Mouse (Mus musculus) 3T3-L1 (cell line): ENCODE measurements around the gene Il22ra2.

Source experiments
- DNase-seq: peaks from one replicate; pipeline ENCODE4 v3.0.0-alpha.2; 2015; ENCODE audit warnings: low read depth, low spot score

Gene Il22ra2

DNA sequence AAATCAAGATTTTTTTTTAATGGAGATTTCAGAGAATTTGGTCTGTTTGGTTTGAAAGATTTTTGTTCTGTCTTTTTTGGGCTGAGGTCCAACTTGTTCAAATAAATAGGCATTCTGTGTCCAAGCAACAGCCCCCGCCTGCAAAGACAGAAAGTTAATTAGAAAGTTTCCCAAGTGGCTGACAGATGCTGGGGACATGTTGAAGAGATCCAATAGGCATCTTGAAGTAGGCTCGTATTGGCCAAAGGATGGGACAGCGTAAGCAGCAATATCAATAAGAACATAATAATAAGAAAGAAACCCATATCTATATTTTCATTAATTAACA lies 21.7 kb upstream of the Il22ra2 start:
- no peak for DNase-seq

DNA sequence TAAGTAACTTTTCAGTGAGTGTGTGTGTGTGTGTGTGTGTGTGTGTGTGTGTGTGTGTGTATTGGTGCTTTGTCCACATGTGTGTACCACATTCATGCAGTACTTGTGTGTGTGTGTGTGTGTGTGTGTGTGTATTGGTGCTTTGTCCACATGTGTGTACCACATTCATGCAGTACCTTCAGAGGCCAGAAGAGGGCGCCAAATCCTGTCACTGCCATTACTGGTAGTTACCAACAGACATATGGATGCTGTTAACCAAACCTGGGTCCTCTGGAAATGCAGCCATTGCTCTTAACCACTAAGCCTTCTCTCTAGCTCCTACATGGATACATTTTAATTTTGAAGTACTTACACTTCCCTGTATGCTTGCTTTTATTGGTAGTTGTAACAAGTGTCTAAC lies 20.3 kb upstream of the Il22ra2 start:
- peak; percentile 47 for DNase-seq

GRCm38 (mm10) chr10:19603231-19603630 lies 18.6 kb upstream of the Il22ra2 start:
- DNase-seq, result no peak

DNA sequence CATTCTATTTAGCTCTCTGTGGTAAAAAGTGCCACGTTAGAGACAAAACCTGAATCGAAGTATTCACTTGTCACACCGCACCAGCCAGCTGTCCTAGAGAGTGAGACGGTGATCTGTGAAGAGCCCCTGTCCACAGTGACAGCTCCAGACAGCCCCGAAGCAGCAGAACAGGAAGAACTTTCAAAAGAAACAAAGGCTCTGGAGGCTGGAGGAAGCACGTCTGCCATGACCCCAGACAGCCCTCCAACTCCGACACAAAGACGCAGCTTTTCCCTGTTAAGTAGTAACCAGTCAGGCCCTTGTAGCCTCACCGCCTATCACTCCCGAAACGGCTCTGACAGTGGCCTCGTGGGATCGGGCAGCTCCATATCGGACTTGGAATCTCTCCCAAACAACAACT lies 12.7 kb upstream of the Il22ra2 start:
- no peak for DNase-seq

DNA sequence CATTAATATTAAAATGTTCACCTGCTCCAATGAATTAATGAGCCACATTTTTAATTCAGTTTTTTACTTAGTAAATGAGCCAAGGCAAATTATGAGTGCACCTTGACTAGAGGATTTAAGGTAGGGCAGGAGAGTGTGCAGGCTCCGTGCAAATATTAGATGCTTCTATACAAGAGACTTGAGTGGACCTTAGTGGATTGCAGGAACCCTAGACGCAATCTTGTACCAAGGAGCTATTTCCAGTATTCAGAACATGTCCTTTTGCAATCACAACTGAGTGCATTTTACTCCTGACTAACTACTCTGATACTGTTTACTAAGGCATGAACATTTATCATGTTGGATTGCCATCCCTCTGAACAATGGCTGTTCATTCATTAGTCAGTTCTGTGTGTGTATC lies 10.2 kb upstream of the Il22ra2 start:
- DNase-seq, result no peak

DNA sequence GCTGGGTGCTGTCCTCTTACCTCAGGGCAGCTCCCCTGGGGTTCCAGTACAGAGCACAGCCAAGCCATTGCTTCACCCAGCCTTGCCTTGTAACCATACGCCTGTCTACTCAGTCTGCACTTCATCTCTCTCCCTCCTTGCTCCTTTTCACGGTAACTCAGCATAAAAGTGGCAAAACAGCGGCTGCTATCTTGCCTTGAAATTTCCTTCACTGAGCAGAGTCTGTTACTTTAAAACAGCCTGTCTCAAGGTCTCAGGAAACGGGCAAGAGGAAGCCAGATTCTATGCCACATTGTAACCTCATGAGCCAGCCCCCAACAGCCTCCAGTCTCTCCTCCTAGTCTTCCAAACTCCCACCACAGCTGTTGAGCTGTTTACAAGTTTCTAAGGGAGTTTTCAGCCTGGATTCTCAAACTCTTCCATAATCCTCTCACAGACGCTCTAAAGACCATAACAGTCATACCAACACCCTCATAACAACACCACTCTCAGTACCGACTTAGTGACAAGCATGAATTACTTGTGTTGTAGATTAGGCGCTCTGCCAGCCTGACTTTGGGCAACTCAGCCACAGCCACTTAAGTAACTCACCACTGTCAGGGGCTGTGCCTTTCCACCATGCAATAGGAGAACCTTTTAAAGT lies 8.6 kb upstream of the Il22ra2 start:
- peak; percentile 3 for DNase-seq

- DNase-seq, result no peak
Measured at GRCm38 (mm10) chr10:19619736-19620135, 2.1 kb upstream of the Il22ra2 start.

DNA sequence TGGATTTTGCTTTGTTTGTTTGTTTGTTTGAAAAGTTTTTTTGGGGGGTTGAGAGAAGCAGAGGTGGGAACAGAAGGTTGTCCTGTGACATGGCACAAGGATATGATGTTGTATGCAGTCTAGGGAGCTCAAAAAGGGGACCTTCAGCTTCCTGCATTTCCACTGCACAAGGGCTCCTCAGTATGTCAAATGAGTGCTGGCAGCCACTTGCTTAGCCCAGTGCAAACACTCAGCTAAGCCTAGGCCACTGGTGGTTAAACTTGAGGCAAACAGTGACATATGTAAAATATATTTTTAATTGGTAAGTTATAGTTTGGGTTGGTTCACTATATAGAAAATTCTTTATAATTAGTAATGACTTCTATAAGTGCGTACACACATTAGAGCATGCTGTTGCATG lies 2.8 kb downstream of the Il22ra2 start:
- DNase-seq, result no peak

- DNase-seq, result no peak
Measured at GRCm38 (mm10) chr10:19627342-19627741, 5.5 kb downstream of the Il22ra2 start.

- DNase-seq, result no peak
Measured at GRCm38 (mm10) chr10:19627748-19628147, 6.0 kb downstream of the Il22ra2 start.

- no peak for DNase-seq
Measured at GRCm38 (mm10) chr10:19631616-19632195, 9.9 kb downstream of the Il22ra2 start.

GRCm38 (mm10) chr10:19638851-19639250 lies 17.1 kb downstream of the Il22ra2 start:
- DNase-seq, result no peak

DNA sequence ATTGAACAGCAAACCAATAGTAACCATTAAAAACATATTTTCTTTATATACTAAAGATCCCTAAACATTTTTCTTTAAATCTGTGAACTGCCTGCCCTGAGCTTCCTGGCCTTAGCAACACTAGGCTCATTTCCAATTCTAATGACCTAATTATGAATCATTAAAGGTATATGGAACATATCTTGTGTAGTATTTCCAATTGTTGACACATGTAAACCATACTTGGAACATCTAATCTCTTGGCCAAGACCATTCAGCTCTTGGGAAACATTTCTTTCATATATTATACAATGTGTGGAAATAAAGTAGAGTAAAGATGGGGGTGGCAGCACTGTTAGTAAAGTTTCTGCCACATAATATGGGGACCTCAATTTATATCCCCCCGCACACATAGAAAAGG lies 17.8 kb downstream of the Il22ra2 start:
- DNase-seq, result no peak

DNA sequence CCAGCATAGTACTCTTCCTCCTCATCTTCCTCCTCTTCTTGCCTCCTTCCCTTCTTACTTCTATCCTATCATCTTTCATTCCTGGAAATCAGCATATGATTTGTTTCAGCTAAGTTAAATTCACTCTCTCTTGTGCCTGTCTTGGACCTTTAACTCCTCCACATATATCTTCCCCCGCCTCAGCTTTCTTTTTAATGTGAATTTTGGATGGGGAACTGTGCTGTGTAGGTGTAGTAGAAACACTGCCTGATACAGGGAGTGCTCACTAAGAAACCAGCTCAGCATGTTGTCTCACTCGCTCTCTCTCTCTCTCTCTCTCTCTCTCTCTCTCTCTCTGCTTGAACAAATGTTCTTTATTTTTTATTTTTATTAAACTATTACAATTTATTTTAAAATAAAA lies 23.3 kb downstream of the Il22ra2 start:
- no peak for DNase-seq

GRCm38 (mm10) chr10:19657426-19657825 lies 35.6 kb downstream of the Il22ra2 start:
- no peak for DNase-seq

GRCm38 (mm10) chr10:19659953-19660352 lies 38.2 kb downstream of the Il22ra2 start:
- no peak for DNase-seq

- DNase-seq, result no peak
Measured at GRCm38 (mm10) chr10:19668973-19669372, 47.2 kb downstream of the Il22ra2 start.

DNA sequence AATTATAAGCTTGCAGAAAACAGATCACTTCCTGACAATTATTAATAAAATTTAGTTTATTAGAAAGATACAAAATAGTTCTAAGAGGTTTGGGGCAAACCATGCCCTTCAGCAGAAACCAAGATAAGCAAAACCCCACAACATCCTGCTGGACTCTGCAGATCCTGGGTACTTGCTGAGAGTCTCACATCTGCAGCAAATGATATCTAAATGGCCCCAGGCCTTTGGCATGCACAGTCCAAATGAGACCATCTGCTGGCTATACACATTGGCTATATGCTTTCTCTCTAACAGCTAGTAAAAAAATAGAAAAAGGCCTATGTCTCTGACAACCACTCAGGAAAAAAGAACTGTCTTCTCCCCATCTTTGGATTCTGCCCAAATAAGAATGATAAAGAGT lies 50.2 kb downstream of the Il22ra2 start:
- no peak for DNase-seq

GRCm38 (mm10) chr10:19673146-19673545 lies 51.3 kb downstream of the Il22ra2 start:
- DNase-seq, result peak; percentile 14
